Mouse (Mus musculus) layer of hippocampus, postnatal 10 days (tissue): ENCODE measurements around the gene Cacnb4. TPM values are rescaled to one million over a fixed set of nuclear protein-coding genes. Genes with fewer than 3 reads are reported as not detected.

Experiments used
- total RNA-seq, 2 experiments: library from RNA; stranded (reverse); gene quantifications; 2 replicates each; pipeline ENCODE4 v1.2.3; 2021

Cacnb4 gene
- total RNA-seq, 2 experiments from 2014 or later, result 59.9 to 73.7 TPM

Other genes starting within 250 kb of the Cacnb4 start
- 10 to 100 TPM; 27.8 to 30.9 TPM for gene Stam2, start 65.5 kb upstream of the Cacnb4 start, total RNA-seq
- 10 to 100 TPM; 49.0 to 53.0 TPM for gene Fmnl2, start 181.0 kb upstream of the Cacnb4 start, total RNA-seq